Mouse (Mus musculus) retina, adult 2 months (tissue): Measurements from ENCODE around the gene Phkb.

Source experiments
- DNase-seq: peaks from one replicate; pipeline ENCODE4 v3.0.0-alpha.2; 2012; ENCODE audit warnings: low read depth, low spot score

The Phkb gene

GRCm38 (mm10) chr8:85937343-85937742 lies 96.6 kb downstream of the Phkb start:
- DNase-seq = no peak

- DNase-seq = no peak
Measured at GRCm38 (mm10) chr8:85944820-85945219, 104.1 kb downstream of the Phkb start.

- no peak for DNase-seq
Measured at GRCm38 (mm10) chr8:85958391-85958790, 117.6 kb downstream of the Phkb start.

GRCm38 (mm10) chr8:85959880-85960279 lies 119.1 kb downstream of the Phkb start:
- DNase-seq = no peak

GRCm38 (mm10) chr8:85977588-85978077 lies 136.9 kb downstream of the Phkb start:
- no peak for DNase-seq

- DNase-seq = no peak
Measured at GRCm38 (mm10) chr8:85992911-85993310, 152.2 kb downstream of the Phkb start.

GRCm38 (mm10) chr8:85993661-85994060 lies 152.9 kb downstream of the Phkb start:
- DNase-seq = no peak

GRCm38 (mm10) chr8:85995971-85996370 lies 155.2 kb downstream of the Phkb start:
- no peak for DNase-seq

GRCm38 (mm10) chr8:86006485-86006884 lies 165.7 kb downstream of the Phkb start:
- no peak for DNase-seq

GRCm38 (mm10) chr8:86016806-86017205 lies 176.0 kb downstream of the Phkb start:
- DNase-seq = no peak

GRCm38 (mm10) chr8:86028646-86029312 lies 188.0 kb downstream of the Phkb start:
- DNase-seq = no peak

GRCm38 (mm10) chr8:86029451-86029850 lies 188.7 kb downstream of the Phkb start:
- no peak for DNase-seq

GRCm38 (mm10) chr8:86034662-86035365 lies 194.1 kb downstream of the Phkb start:
- DNase-seq = no peak

- no peak for DNase-seq
Measured at GRCm38 (mm10) chr8:86035371-86035770, 194.6 kb downstream of the Phkb start.

- no peak for DNase-seq
Measured at GRCm38 (mm10) chr8:86038462-86038861, 197.7 kb downstream of the Phkb start.

GRCm38 (mm10) chr8:86042049-86042448 lies 201.3 kb downstream of the Phkb start:
- no peak for DNase-seq

- DNase-seq = no peak
Measured at GRCm38 (mm10) chr8:86050882-86051281, 210.1 kb downstream of the Phkb start.

GRCm38 (mm10) chr8:86052003-86052402 lies 211.2 kb downstream of the Phkb start:
- DNase-seq = no peak

- no peak for DNase-seq
Measured at GRCm38 (mm10) chr8:86058618-86059017, 217.9 kb downstream of the Phkb start.

GRCm38 (mm10) chr8:86059130-86059529 lies 218.4 kb downstream of the Phkb start:
- no peak for DNase-seq

- DNase-seq = no peak
Measured at GRCm38 (mm10) chr8:86063411-86063810, 222.7 kb downstream of the Phkb start.

GRCm38 (mm10) chr8:86079433-86079832 lies 238.7 kb downstream of the Phkb start:
- DNase-seq = no peak

- no peak for DNase-seq
Measured at GRCm38 (mm10) chr8:86083346-86083745, 242.6 kb downstream of the Phkb start.
